Mouse (Mus musculus) kidney, postnatal 0 days (tissue): ENCODE results near the gene Rad9a. TPM values are rescaled to one million over a fixed set of nuclear protein-coding genes. Genes with fewer than 3 reads are reported as not detected.
"Not testable (repeated sequence)": the region's sequence is repeated elsewhere in the genome, so short reads cannot be mapped to it uniquely, and the experiment has no call there.

ENCODE experiments used
- ATAC-seq: fragments of 200-750 bp; cut with Nextera tagmentation; replicated peaks from 2 replicates; pipeline ENCODE4 v1.8.0; 2017; ENCODE audit warnings: low read depth, moderate number of reproducible peaks, moderate TSS enrichment, moderate library complexity; ENCODE audit not compliant: low FRiP score
- DNase-seq: peaks from one replicate; pipeline ENCODE4 v3.0.0-alpha.2; 2016; ENCODE audit warnings: low spot score
- H3K27ac ChIP-seq: fragments of 300-500 bp; sonication (generic); 2 replicates; pipeline ENCODE4 v1.5.1; 2014; ENCODE audit warnings: mild to moderate bottlenecking
- H3K27me3 ChIP-seq: fragments of 300-500 bp; sonication (generic); 2 replicates; pipeline ENCODE4 v1.6.1; 2014; ENCODE audit warnings: low read length, mixed read lengths; ENCODE audit not compliant: insufficient read depth
- H3K36me3 ChIP-seq: fragments of 300-500 bp; sonication (generic); 2 replicates; pipeline ENCODE4 v1.6.1; 2014; ENCODE audit warnings: low read length, mixed read lengths; ENCODE audit not compliant: insufficient read depth
- H3K4me1 ChIP-seq: fragments of 300-500 bp; sonication (generic); replicated peaks from 2 replicates; pipeline ENCODE4 v1.6.1; 2014; ENCODE audit warnings: antibody characterized with exemption, low read length, mixed read lengths; ENCODE audit not compliant: insufficient read depth
- H3K4me2 ChIP-seq: fragments of 300-500 bp; sonication (generic); 2 replicates; pipeline ENCODE4 v1.6.1; 2014; ENCODE audit warnings: mild to moderate bottlenecking, low read length, moderate library complexity, mixed read lengths
- H3K4me3 ChIP-seq: fragments of 300-500 bp; sonication (generic); replicated peaks from 2 replicates; pipeline ENCODE4 v1.5.1; 2014; ENCODE audit warnings: low read depth, low read length
- H3K9ac ChIP-seq: fragments of 300-500 bp; sonication (generic); 2 replicates; pipeline ENCODE4 v1.6.1; 2014; ENCODE audit warnings: low read depth, low read length
- H3K9me3 ChIP-seq: fragments of 300-500 bp; sonication (generic); replicated peaks from 2 replicates; pipeline ENCODE4 v1.6.1; 2016; ENCODE audit warnings: low read length, inconsistent platforms, mixed read lengths
- CTCF ChIP-seq: IDR thresholded peaks from 2 replicates; pipeline ENCODE4 v1.5.1; 2016; ENCODE audit warnings: antibody characterized with exemption, low read depth, mild to moderate bottlenecking, moderate library complexity
- WGBS: fragments of 180-500 bp; shearing (Covaris S2); extraction: QIAGEN DNeasy Blood & Tissue Kit; methylation state at CpG from one replicate; pipeline ENCODE4 v1.1.7; 2014; 5-methylcytosine and 5-hydroxymethylcytosine counted together
- polyA plus RNA-seq: library from polyadenylated mRNA; unstranded; fragments of >200 nt; fragmentation: Nextera tagmentation; extraction: Ambion mirVana; gene quantifications from 2 replicates; pipeline ENCODE4 v1.2.1, GENCODE M21; 2015

Gene Rad9a
- 22.8 and 25.7 TPM in 2 replicates for polyA plus RNA-seq

DNA sequence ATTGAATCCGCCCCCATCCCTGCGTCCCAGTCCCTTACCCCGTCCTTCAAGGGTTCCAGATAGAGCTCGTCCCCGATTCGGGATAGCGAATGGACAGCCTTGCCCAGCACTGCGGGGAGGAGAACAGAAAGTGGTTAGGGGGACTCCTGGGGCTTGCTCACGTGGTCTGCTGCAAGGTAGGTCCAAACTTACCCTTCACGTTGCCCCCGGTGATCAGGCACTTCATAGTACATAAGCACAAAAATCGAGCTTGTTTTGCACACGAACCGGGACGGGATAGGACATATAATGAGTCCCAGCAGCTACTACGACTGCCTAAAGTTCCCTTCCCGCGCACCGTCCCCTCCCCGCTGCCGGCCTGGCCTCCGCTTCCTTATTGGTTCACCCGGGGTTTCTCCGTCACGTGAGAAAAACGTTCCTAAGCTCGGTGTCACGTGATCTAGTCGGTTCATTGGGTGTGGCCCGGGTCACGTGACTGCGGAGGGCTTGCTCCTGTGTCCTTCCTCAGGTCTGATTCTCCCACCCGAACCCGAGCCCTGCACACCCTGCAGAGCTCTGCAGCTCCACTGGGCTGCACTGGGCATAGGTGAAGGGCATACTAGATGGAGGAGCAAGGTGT lies at the start of gene Rad9a:
Rad9a (minus strand) TSS at position 372 of the 619 bp plus-strand sequence.
- Histone ChIP-seq H3K27ac (peak within 1 kb of the TSS; percentile 55), H3K4me3 (peak within 1 kb of the TSS; percentile 53), H3K36me3 (peaks cover 11% of the 10 kb centered on the region; the same call in 1 of the 2 replicates), H3K9me3 (no peaks in the 10 kb centered on the region), H3K4me2 (peak within 1 kb of the TSS; percentile 87), H3K27me3 (no peaks in the 10 kb centered on the region), H3K9ac (peak within 1 kb of the TSS; percentile 62), H3K4me1 (peaks cover 13% of the 10 kb centered on the region)
- DNase-seq (peak; percentile 99), ATAC-seq (peak; percentile 82)
- no peak for TF ChIP-seq CTCF
- WGBS, result under 1% methylated on average over 34 of the region's 34 CpGs

DNA sequence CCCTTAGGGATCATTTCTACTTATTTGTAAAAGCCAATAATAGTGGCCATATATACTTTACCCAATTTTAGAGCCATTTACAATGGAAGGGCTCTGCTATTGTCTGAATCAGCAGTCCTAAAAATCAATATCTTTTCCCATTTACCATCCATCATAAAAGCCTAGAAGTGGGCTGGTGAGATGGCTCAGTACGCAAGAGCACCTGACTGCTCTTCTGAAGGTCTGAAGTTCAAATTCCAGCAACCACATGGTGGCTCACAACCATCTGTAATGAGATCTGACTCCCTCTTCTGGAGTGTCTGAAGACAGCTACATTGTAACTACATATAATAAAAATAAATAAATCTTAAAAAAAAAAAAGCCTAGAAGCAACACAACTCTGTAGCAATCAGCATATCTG lies 47.2 kb upstream of the Rad9a start:
- not testable (repeated sequence) for H3K4me3 ChIP-seq, H3K27ac ChIP-seq, H3K9me3 ChIP-seq, H3K36me3 ChIP-seq, DNase-seq, H3K4me2 ChIP-seq, H3K4me1 ChIP-seq, H3K27me3 ChIP-seq, ATAC-seq, H3K9ac ChIP-seq
- WGBS, result 74% methylated on average over 1 of the region's 1 CpGs

DNA sequence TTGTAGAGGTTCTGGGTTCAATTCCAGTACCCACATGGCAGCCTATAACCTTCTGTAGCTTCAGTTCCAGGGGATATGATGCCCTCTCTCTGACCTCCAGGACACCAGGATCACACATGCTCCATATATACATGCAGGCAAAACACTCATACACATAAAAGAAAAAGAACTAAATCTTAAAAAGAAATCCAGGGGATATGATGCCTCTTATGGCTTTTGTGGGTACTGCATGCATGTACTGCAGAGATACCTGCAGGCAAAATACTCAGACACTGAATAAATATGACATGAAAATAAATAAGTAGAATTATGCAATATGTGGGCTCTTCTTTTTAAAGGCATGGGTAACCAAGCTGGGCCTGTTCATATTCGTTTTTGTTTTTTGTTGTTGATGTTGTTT lies 45.5 kb upstream of the Rad9a start:
- 62% methylated on average over 1 of the region's 1 CpGs for WGBS
- peak; percentile 42 for DNase-seq
- H3K9ac ChIP-seq, result no peak overlapping the region

DNA sequence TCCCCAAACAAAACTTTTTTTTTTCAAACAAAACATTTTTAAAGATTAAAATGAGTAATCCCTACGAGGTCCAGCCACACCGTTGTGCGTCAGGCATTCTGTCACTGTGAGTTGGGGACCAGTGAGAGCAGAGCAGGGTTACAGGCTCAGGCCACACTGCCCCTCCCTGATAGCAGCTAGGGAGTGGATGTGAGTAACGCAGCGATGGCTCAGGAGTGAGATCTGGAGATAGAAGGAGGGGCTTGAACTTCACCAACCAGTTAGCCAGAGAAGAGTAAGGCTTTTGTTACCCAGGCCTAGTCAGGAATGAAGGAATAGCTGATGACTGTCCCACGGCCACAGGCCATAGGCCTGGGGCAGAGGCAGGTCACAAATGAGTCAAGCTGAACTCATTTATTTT lies 43.3 kb upstream of the Rad9a start:
- 82% methylated on average over 6 of the region's 6 CpGs for WGBS
- H3K9ac ChIP-seq, result no peak overlapping the region
- no peaks in the 10 kb centered on the region for H3K27me3 ChIP-seq
- TF ChIP-seq CTCF, result no peak
- ATAC-seq, result no peak
- no peaks in the 10 kb centered on the region for H3K9me3 ChIP-seq
- H3K4me1 ChIP-seq, result no peaks in the 10 kb centered on the region
- no peak overlapping the region for H3K27ac ChIP-seq
- H3K4me3 ChIP-seq, result no peak overlapping the region
- no peak for DNase-seq
- H3K36me3 ChIP-seq, result no peaks in the 10 kb centered on the region
- H3K4me2 ChIP-seq, result no peak overlapping the region

More for the DNA sequence above, 45.5 kb upstream of the Rad9a start:
- H3K9me3 ChIP-seq, result no peaks in the 10 kb centered on the region
- no peak overlapping the region for H3K27ac ChIP-seq
- ATAC-seq, result no peak
- H3K27me3 ChIP-seq, result no peaks in the 10 kb centered on the region
- TF ChIP-seq CTCF, result peak; percentile 58
- H3K4me2 ChIP-seq, result no peak overlapping the region
- H3K4me1 ChIP-seq, result no peaks in the 10 kb centered on the region
- no peak overlapping the region for H3K4me3 ChIP-seq
- H3K36me3 ChIP-seq, result no peaks in the 10 kb centered on the region

DNA sequence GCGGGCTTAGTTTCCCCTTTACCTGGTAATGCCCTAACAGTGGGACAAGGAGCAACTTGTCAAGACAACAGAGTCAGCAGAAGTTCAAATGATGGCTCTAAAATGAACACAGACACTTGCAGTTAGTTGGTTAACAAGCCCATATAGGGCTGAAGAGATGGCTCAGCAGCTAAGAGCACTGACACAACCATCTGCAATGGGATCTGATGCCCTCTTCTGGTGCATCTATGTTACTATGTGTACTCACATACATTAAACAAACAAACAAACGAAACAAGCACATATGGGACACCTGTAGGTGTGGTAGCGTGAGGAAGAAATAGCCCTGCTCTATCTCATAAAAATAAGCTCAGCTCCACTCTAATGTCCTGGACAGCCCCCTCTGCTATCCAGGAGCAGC lies 41.0 kb upstream of the Rad9a start:
- no peaks in the 10 kb centered on the region; the same call in 1 of the 2 replicates for H3K4me1 ChIP-seq
- DNase-seq (no peak), ATAC-seq (no peak)
- H3K36me3 ChIP-seq, result no peaks in the 10 kb centered on the region
- peak; percentile 50; the same call in 1 of the 2 replicates for TF ChIP-seq CTCF
- no peak overlapping the region for H3K4me2 ChIP-seq
- H3K27me3 ChIP-seq, result no peaks in the 10 kb centered on the region
- H3K4me3 ChIP-seq, result no peak overlapping the region
- H3K27ac ChIP-seq, result no peak overlapping the region
- no peak overlapping the region for H3K9ac ChIP-seq
- WGBS, result 76% methylated on average over 3 of the region's 3 CpGs
- no peaks in the 10 kb centered on the region for H3K9me3 ChIP-seq

DNA sequence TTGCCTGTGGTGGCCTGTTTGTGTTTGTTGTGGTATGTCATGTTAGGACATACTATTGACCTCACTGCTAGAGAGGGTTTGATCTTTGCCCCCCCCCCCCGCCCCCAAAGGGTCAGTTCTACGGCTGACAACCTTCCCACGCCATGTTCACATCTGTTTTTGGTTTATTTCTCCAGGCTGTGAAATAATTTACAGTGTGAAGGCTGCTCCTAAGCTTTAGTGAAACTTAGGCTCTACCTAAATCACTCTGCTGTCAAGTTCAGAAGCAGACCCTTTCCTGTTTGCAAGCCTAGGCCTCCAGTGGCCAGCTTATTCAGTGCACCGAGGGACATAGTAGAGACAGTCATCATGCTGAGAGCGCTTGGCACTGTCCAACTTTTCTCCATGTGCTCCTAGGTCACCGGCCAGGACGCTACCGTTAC lies 38.8 kb upstream of the Rad9a start:
- TF ChIP-seq CTCF, result no peak

DNA sequence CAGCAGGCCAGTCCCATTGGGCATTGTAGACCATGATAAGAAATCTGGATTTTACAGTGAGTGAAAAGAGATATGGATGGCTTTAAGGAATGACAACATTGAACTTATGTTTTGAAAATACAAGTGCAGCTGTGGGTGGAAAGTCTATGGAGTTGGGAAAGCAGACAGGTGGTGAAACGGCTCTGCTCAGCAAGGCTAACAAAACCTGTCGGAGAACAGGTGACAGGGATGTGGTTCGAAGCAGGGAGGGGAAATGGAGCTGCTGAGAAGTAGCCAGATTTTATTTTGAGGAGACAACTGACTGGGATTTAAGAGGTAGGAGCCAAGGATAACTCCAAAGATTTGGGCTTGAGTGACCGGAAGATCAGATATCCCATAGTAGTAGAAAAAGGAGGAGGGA lies 33.1 kb upstream of the Rad9a start:
- Histone ChIP-seq H3K9me3 (no peaks in the 10 kb centered on the region), H3K4me3 (no peak overlapping the region), H3K27ac (no peak overlapping the region), H3K4me1 (peaks cover 14% of the 10 kb centered on the region), H3K36me3 (no peaks in the 10 kb centered on the region), H3K4me2 (no peak overlapping the region), H3K9ac (no peak overlapping the region), H3K27me3 (no peaks in the 10 kb centered on the region; the same call in 1 of the 2 replicates)
- TF ChIP-seq CTCF, result no peak
- DNase-seq (no peak), ATAC-seq (no peak)
- 61% methylated on average over 4 of the region's 4 CpGs for WGBS

More for the DNA sequence above, 38.8 kb upstream of the Rad9a start:
- no peaks in the 10 kb centered on the region for H3K9me3 ChIP-seq
- H3K4me1 ChIP-seq, result no peaks in the 10 kb centered on the region; the same call in 1 of the 2 replicates
- no peak overlapping the region for H3K4me2 ChIP-seq
- no peak; the same call in 1 of the 2 replicates for ATAC-seq
- H3K9ac ChIP-seq, result no peak overlapping the region
- H3K4me3 ChIP-seq, result no peak overlapping the region
- 33% methylated on average over 8 of the region's 8 CpGs for WGBS
- DNase-seq, result peak; percentile 79
- no peak overlapping the region for H3K27ac ChIP-seq
- no peaks in the 10 kb centered on the region for H3K27me3 ChIP-seq
- H3K36me3 ChIP-seq, result no peaks in the 10 kb centered on the region
